In the genomic region with DNA sequence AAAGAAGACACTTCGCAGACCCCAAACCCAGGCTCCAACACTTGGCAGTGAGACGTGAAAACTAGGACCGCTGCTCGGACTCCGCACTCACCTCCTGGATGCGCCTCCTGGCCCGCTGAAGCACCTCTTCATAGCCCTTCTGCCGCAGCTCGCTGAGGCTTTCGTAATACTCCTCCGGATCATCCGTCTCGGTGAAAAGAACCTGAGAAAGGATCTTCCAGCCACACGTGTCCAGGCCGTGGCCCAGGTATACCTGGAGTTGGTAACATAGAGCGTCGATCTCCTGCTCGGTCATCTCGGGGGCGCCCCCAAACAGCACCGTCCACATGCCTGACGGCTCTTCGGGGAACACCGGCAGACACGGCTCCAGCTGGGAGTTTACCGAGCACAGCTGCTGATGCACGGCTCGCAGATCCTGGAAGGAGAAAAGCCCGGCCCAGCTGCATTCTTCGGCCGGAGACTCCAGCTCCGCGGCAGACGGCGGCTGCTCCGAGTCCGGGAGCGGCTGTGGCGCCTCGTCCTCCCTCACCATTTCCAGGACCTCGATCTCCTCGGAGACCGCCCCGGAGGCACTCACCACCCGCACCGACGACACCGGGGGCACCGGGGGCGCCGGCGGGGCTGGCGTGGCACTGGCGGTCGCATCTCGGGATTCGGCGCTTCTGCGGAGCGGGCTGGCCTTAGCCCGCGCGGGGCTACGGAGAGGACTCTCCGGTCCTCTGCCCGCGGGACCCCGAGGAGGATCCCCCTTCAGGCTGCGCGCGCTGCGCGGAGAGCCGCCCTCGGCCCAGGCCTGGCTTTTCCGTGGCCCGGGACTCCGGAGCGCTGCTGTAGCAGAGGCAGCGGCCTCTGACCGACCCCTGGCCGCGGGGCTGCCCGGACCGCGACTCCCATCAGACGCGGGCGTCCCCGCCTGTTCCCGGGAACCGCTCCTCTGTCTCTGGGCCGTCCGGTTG, we compare ENCODE assay signal across 8 mouse cellular contexts. TPM values are rescaled to one million over a fixed set of nuclear protein-coding genes. Genes with fewer than 3 reads are reported as not detected.
DNase-seq lines count a peak whose midpoint lies in the region; ATAC-seq and TF ChIP-seq lines count a peak whose summit lies in the region.

No protein-coding gene starts in this region.

- no peaks in the 10 kb centered on the region for H3K27me3 ChIP-seq in embryonic facial prominence, embryonic 15.5 days
- no peaks in the 10 kb centered on the region for H3K27me3 ChIP-seq in heart, embryonic 10.5 days (ENCODE audit: insufficient read depth, poor library complexity, severe bottlenecking)
- H3K27me3 ChIP-seq in kidney, embryonic 14.5 days (ENCODE audit: control insufficient read depth, insufficient read depth, low read length): no peaks in the 10 kb centered on the region
- no peaks in the 10 kb centered on the region for H3K27me3 ChIP-seq in liver, embryonic 15.5 days
- H3K27me3 ChIP-seq in stomach, embryonic 15.5 days (replicated peaks): no peaks in the 10 kb centered on the region

- peak; percentile 29; the same call in 1 of the 2 replicates for TF ChIP-seq POLR2A in bone marrow, adult 2 months (IDR thresholded peaks at IDR 0.05; ENCODE audit: borderline replicate concordance, control insufficient read depth, low read depth, low read length)

- peak overlapping the region; percentile 85 for H3K9ac ChIP-seq in embryonic facial prominence, embryonic 15.5 days
- H3K9ac ChIP-seq in kidney, embryonic 14.5 days (ENCODE audit: low read depth, low read length): peak overlapping the region; percentile 95
- H3K9ac ChIP-seq in liver, embryonic 15.5 days: peak overlapping the region; percentile 97
- peak overlapping the region; percentile 90 for H3K9ac ChIP-seq in stomach, embryonic 15.5 days

- H3K4me3 ChIP-seq in bone marrow, adult 2 months (replicated peaks; ENCODE audit: control insufficient read depth, low read depth, low read length): peak overlapping the region; percentile 76
- H3K4me3 ChIP-seq in embryonic facial prominence, embryonic 15.5 days (replicated peaks): peak overlapping the region; percentile 87
- peak overlapping the region; percentile 100 for H3K4me3 ChIP-seq in heart, embryonic 10.5 days
- H3K4me3 ChIP-seq in kidney, embryonic 14.5 days (ENCODE audit: low read length): peak overlapping the region; percentile 97
- peak overlapping the region; percentile 98 for H3K4me3 ChIP-seq in liver, embryonic 15.5 days (replicated peaks)
- peak overlapping the region; percentile 97 for H3K4me3 ChIP-seq in stomach, embryonic 15.5 days (replicated peaks)

- no peaks in the 10 kb centered on the region for H3K9me3 ChIP-seq in embryonic facial prominence, embryonic 15.5 days (replicated peaks)
- H3K9me3 ChIP-seq in heart, embryonic 10.5 days: no peaks in the 10 kb centered on the region
- no peaks in the 10 kb centered on the region for H3K9me3 ChIP-seq in kidney, embryonic 14.5 days (ENCODE audit: control insufficient read depth, low read length)
- H3K9me3 ChIP-seq in liver, embryonic 15.5 days (replicated peaks): no peaks in the 10 kb centered on the region
- no peaks in the 10 kb centered on the region for H3K9me3 ChIP-seq in stomach, embryonic 15.5 days

- peak; percentile 30 for ATAC-seq in embryonic facial prominence, embryonic 15.5 days (ENCODE audit: insufficient number of reproducible peaks, low FRiP score, low TSS enrichment, low read depth)
- peak; percentile 48 for ATAC-seq in kidney, embryonic 14.5 days (ENCODE audit: low FRiP score, low TSS enrichment)
- peak; percentile 45 for ATAC-seq in liver, embryonic 15.5 days (ENCODE audit: insufficient read depth)
- ATAC-seq in stomach, embryonic 15.5 days (ENCODE audit: insufficient read depth, low FRiP score, low read depth): peak; percentile 6

- H3K36me3 ChIP-seq in embryonic facial prominence, embryonic 15.5 days: peaks cover under 1% of the 10 kb centered on the region; the same call in 1 of the 2 replicates
- peaks cover 9% of the 10 kb centered on the region for H3K36me3 ChIP-seq in heart, embryonic 10.5 days
- H3K36me3 ChIP-seq in kidney, embryonic 14.5 days (ENCODE audit: control insufficient read depth, insufficient read depth, low read length): peaks cover 6% of the 10 kb centered on the region; the same call in 1 of the 2 replicates
- H3K36me3 ChIP-seq in liver, embryonic 15.5 days (replicated peaks): peaks cover 14% of the 10 kb centered on the region
- no peaks in the 10 kb centered on the region for H3K36me3 ChIP-seq in stomach, embryonic 15.5 days

- no peak for TF ChIP-seq CTCF in bone marrow, adult 2 months (IDR thresholded peaks at IDR 0.05; ENCODE audit: control insufficient read depth, insufficient read depth, low read length)

- DNase-seq in CD4-positive helper T cell, adult 2 months (ENCODE audit: low read depth, low spot score): peak; percentile 60
- peak; percentile 80 for DNase-seq in heart, embryonic 10.5 days (ENCODE audit: low spot score)
- DNase-seq in neural tube, embryonic 10.5 days (ENCODE audit: extremely low spot score, low spot score): peak; percentile 74

- peak overlapping the region; percentile 88 for H3K27ac ChIP-seq in bone marrow, adult 2 months (ENCODE audit: control insufficient read depth, insufficient read depth, low read depth, low read length, poor library complexity)
- H3K27ac ChIP-seq in embryonic facial prominence, embryonic 15.5 days (replicated peaks): peak overlapping the region; percentile 92
- peak overlapping the region; percentile 97 for H3K27ac ChIP-seq in heart, embryonic 10.5 days
- H3K27ac ChIP-seq in kidney, embryonic 14.5 days (ENCODE audit: low read depth, low read length): peak overlapping the region; percentile 94
- H3K27ac ChIP-seq in liver, embryonic 15.5 days (replicated peaks): peak overlapping the region; percentile 96
- peak overlapping the region; percentile 94 for H3K27ac ChIP-seq in stomach, embryonic 15.5 days

- under 1% methylated on average over 94 of the region's 94 CpGs for WGBS in bone marrow, adult 2 months
- under 1% methylated on average over 94 of the region's 94 CpGs for WGBS in embryonic facial prominence, embryonic 15.5 days
- WGBS in heart, embryonic 10.5 days: under 1% methylated on average over 94 of the region's 94 CpGs
- under 1% methylated on average over 88 of the region's 94 CpGs for WGBS in kidney, embryonic 14.5 days
- under 1% methylated on average over 94 of the region's 94 CpGs for WGBS in liver, embryonic 15.5 days (ENCODE audit: insufficient replicate concordance)
- WGBS in stomach, embryonic 15.5 days: under 1% methylated on average over 94 of the region's 94 CpGs

- peak overlapping the region; percentile 67 for H3K4me2 ChIP-seq in embryonic facial prominence, embryonic 15.5 days (replicated peaks)
- H3K4me2 ChIP-seq in kidney, embryonic 14.5 days (replicated peaks; ENCODE audit: low read depth, low read length): peak overlapping the region; percentile 81
- H3K4me2 ChIP-seq in liver, embryonic 15.5 days: peak overlapping the region; percentile 93
- H3K4me2 ChIP-seq in stomach, embryonic 15.5 days: peak overlapping the region; percentile 85

- no peaks in the 10 kb centered on the region; the same call in 1 of the 2 replicates for H3K4me1 ChIP-seq in bone marrow, adult 2 months (ENCODE audit: control insufficient read depth, insufficient read depth, low read length)
- H3K4me1 ChIP-seq in embryonic facial prominence, embryonic 15.5 days: peaks cover 9% of the 10 kb centered on the region
- H3K4me1 ChIP-seq in heart, embryonic 10.5 days: peaks cover 9% of the 10 kb centered on the region
- peaks cover 9% of the 10 kb centered on the region; the same call in 1 of the 2 replicates for H3K4me1 ChIP-seq in kidney, embryonic 14.5 days (ENCODE audit: control insufficient read depth, insufficient read depth, low read length)
- peaks cover 31% of the 10 kb centered on the region for H3K4me1 ChIP-seq in liver, embryonic 15.5 days (replicated peaks)
- no peaks in the 10 kb centered on the region; the same call in 1 of the 2 replicates for H3K4me1 ChIP-seq in stomach, embryonic 15.5 days

RNA-seq across cellular contexts. Expression of a gene that starts 1.1 kb away (rescaled TPM):
- 6.1 TPM in 2 replicates for polyA plus RNA-seq in bone marrow, adult 2 months (2011; ENCODE audit: insufficient read depth, insufficient read length, low replicate concordance, missing spikeins)
- polyA plus RNA-seq in embryonic facial prominence, embryonic 15.5 days (2015; fragmentation: Nextera tagmentation; extraction: Ambion mirVana): 7.0 and 8.3 TPM in 2 replicates
- 4.9 and 5.6 TPM in 2 replicates for polyA plus RNA-seq in heart, embryonic 10.5 days (2016; fragmentation: Nextera tagmentation; extraction: Ambion mirVana)
- polyA plus RNA-seq in kidney, embryonic 14.5 days (2014; fragmentation: Nextera tagmentation; extraction: Ambion mirVana): 6.0 and 8.5 TPM in 2 replicates
- polyA plus RNA-seq in liver, embryonic 15.5 days (2015; fragmentation: Nextera tagmentation; extraction: Ambion mirVana): 2.8 and 3.7 TPM in 2 replicates
- 7.7 and 7.8 TPM in 2 replicates for polyA plus RNA-seq in stomach, embryonic 15.5 days (2015; fragmentation: Nextera tagmentation; extraction: Ambion mirVana)

Comparison
In these comparisons a context has a peak if more than half of its experiments do, and no peak if none do; other contexts are left out.
1. Peak in every context shown above with its lines: DNase-seq, ATAC-seq, H3K4me3 ChIP-seq and H3K27ac ChIP-seq.